Mouse (Mus musculus) gastrocnemius, postnatal 4 days (tissue): Measurements from ENCODE around the gene Plcb3. TPM values are rescaled to one million over a fixed set of nuclear protein-coding genes. Genes with fewer than 3 reads are reported as not detected.

Experiments
- DNase-seq, 2 experiments: peaks; one replicate each; pipeline ENCODE4 v3.0.0; 2021 to 2022; ENCODE audit warnings: low spot score in 2 of 2, mixed read lengths in 2 of 2
- total RNA-seq, 2 experiments: library from RNA; stranded (reverse); gene quantifications; 2 replicates each; pipeline ENCODE4 v1.2.3; 2021

The Plcb3 gene
- total RNA-seq, 2 experiments from 2014 or later, result 22.2 to 23.9 TPM

- DNase-seq, result no peak
Observed at GRCm38 (mm10) chr19:6922901-6923735, 53.2 kb downstream of the Plcb3 start.

- peak; percentile 99 to 100 for DNase-seq
Observed at GRCm38 (mm10) chr19:6921647-6922567, 54.4 kb downstream of the Plcb3 start, which contains the start of gene Esrra. Esrra (minus strand) TSS chr19:6921813.

- DNase-seq, result peak in 1 of 2 experiments; percentile 33
Observed at GRCm38 (mm10) chr19:6920741-6921636, 55.3 kb downstream of the Plcb3 start.

GRCm38 (mm10) chr19:6919876-6920740 lies 56.2 kb downstream of the Plcb3 start:
- DNase-seq, result peak in 1 of 2 experiments; percentile 36

GRCm38 (mm10) chr19:6919431-6919830 lies 56.8 kb downstream of the Plcb3 start:
- DNase-seq, result no peak

- no peak for DNase-seq
Observed at GRCm38 (mm10) chr19:6918321-6918720, 57.9 kb downstream of the Plcb3 start.

- DNase-seq, result peak in 1 of 2 experiments; percentile 16
Observed at GRCm38 (mm10) chr19:6916496-6916895, 59.8 kb downstream of the Plcb3 start.

GRCm38 (mm10) chr19:6915276-6915675 lies 61.0 kb downstream of the Plcb3 start:
- no peak for DNase-seq

GRCm38 (mm10) chr19:6914540-6914939 lies 61.7 kb downstream of the Plcb3 start:
- no peak for DNase-seq

GRCm38 (mm10) chr19:6913991-6914390 lies 62.3 kb downstream of the Plcb3 start:
- DNase-seq, result peak in 1 of 2 experiments; percentile 40

GRCm38 (mm10) chr19:6913036-6913435 lies 63.2 kb downstream of the Plcb3 start:
- DNase-seq, result no peak

GRCm38 (mm10) chr19:6912205-6912970 lies 63.9 kb downstream of the Plcb3 start:
- DNase-seq, result no peak

- DNase-seq, result no peak
Observed at GRCm38 (mm10) chr19:6911101-6912074, 64.9 kb downstream of the Plcb3 start.

- DNase-seq, result peak in 1 of 2 experiments; percentile 60
Observed at GRCm38 (mm10) chr19:6910306-6910705, 66.0 kb downstream of the Plcb3 start.

- DNase-seq, result peak; percentile 76 to 90
Observed at GRCm38 (mm10) chr19:6909507-6910289, 66.6 kb downstream of the Plcb3 start, which contains the start of the genes Trmt112 and Prdx5. Trmt112 (plus strand) TSS chr19:6909698. Prdx5 (minus strand) TSS chr19:6910106.

- DNase-seq, result no peak
Observed at GRCm38 (mm10) chr19:6909021-6909420, 67.2 kb downstream of the Plcb3 start.
